Mouse (Mus musculus) cerebral cortex, adult 2 months (tissue): ENCODE data around the gene Fas.

ENCODE experiments used
- WGBS: fragments of 180-500 bp; shearing (Covaris S2); methylation state at CpG from one replicate; pipeline ENCODE4 v1.1.7; 2018; 5-methylcytosine and 5-hydroxymethylcytosine counted together

The Fas gene

GRCm38 (mm10) chr19:34289948-34290789 lies at the start of gene Fas:
Gene Fas (plus strand): TSS chr19:34290666.
- WGBS: 5% methylated on average over 19 of the region's 19 CpGs

DNA sequence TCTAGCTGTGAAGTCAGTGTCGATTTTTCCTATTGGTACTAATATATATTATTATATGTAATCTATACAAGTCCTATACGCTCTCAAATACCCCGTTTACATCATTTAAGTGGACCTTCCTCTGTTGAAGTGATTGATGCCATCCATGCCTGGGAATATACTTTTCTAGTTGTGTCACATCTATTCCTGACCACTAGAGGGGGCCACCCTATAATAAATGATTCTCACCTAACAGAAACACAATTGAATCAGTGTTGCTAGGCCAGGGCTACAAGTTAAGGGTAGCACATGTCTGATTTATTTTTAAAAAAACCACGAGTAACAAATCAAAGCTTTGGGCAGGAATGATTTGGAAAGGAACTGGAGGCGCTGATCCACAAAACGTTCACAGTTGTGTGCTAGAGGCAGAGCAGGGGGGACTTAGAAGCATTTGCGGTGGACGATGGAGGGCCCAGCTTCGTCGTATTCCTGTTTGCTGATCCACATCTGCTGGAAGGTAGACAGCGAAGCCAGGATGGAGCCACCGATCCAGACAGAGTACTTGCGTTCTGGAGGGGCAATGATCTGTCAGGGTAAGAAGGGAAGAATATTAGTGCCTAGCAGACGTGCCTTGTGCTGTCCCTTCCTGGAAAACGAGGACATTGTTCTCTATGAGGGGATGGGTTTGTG lies 49.1 kb upstream of the Fas start:
- 74% methylated on average over 15 of the region's 15 CpGs for WGBS

- 14% methylated on average over 6 of the region's 6 CpGs for WGBS
These were observed 46.4 kb upstream of the Fas start for GRCm38 (mm10) chr19:34244056-34244455.

DNA sequence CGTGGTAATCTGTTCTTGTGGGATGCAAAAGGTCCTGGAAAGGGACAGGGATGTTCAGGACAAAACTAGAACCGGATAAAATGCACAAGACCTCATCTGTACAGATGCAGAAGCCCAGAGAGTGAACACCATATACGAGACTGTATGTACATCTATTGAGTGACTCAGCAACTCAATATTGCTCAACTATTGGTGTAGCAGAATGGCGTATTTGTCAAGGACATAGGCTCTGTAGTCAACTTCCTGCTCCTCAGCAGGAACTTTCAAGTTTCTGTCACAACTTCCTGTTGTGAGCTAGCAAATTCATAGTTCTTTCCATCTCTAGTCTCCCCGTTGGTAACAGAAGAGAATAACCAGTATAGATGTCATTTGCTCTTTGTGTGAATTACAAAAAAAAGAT lies 41.9 kb upstream of the Fas start:
- WGBS: 85% methylated on average over 5 of the region's 5 CpGs

DNA sequence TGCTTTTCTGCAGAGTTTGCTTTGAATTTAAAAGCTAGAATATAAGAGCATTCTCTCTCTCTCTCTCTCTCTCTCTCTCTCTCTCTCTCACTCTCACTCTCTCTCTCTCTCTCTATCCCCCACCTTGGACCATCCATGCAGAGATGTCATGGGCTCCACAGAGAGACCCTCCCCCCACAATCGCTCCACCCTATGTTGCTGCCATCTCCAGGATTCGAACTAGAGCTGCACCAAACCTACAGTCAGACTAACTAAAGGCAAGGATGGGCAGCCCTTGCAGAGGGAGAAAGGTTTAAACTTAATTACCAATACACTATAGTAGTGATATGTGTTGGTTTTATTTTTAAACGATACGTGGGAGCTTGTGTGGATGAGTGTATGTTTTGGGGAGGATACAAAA lies 39.8 kb upstream of the Fas start:
- WGBS: 89% methylated on average over 4 of the region's 4 CpGs

DNA sequence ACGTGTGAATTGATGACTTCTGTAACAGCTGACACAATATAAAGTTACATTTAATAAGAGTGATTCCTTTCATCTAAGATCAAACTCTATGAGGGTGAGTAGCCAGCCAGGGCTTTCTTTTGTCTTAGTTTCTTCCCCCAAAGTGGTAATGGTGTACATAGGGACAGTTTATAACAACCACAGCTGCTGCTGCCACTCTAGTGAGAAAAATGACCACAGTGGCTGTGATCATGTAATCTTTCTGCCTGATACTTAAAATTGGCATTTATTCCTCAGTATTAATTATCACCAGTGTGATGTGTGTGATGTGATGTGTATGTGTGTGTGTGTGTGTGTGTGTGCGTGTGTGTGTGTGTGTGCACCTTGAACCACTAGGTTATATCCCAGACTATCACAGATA lies 38.6 kb upstream of the Fas start:
- 82% methylated on average over 2 of the region's 2 CpGs for WGBS

DNA sequence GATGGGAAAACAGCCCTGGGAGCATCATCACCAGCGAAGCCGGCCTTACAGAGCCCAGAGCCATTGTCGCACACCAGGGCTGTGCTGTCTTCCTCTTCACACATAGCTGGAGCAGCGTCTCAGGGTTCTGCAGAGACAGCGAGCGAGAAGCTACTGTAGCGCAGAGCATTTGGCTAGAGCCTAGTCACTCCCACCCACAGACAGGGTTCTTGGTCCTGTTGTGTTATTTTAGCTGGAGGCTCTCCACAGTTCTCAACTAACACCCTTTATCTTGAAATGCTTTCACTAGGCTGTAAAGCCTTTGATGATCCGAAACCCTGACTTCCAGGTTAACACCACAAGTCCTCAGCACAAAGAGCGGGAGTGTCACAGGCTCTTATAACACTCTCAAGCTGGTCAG lies 38.0 kb upstream of the Fas start:
- WGBS: 64% methylated on average over 9 of the region's 9 CpGs

DNA sequence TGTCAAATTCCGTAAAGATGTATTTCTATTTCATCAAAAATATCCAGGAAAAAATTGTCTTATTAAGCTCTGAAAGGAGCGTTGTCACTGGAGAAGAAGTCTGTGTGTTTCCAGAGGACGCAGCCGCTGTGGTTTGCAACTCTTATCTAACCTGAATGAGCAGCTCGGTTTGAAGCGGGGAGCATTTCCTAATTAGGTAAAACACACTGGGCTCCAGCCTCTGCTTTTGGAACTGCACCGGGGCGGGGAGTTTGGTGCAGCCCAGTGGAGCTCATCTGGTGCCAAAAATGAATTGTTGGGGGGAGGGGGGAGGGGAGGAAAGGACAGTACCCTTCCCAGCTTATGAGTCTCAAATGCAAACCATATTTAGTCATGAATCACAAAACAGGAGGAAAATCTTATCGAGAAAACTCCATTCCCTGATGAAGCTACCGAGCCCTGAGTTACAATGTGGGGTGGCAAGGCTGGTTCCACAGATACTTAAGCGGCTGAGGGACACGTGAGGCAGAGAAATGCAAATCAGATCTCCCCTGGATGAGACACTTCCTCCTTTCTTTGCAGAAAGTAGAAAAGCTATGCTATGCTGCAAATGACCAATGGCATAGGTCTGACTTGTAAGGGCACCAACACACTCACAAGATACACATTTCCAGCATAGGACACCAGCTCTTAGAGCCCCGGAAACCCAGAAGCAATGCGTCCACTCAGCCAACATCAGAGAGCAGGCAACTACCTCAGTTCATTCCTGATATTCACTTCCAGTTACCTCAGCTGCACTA lies 36.2 kb upstream of the Fas start:
- WGBS: 26% methylated on average over 14 of the region's 14 CpGs

GRCm38 (mm10) chr19:34254880-34255681 lies 35.4 kb upstream of the Fas start, which contains the start of gene Acta2:
Gene Acta2 (minus strand): TSS chr19:34255590.
- 54% methylated on average over 16 of the region's 16 CpGs for WGBS

DNA sequence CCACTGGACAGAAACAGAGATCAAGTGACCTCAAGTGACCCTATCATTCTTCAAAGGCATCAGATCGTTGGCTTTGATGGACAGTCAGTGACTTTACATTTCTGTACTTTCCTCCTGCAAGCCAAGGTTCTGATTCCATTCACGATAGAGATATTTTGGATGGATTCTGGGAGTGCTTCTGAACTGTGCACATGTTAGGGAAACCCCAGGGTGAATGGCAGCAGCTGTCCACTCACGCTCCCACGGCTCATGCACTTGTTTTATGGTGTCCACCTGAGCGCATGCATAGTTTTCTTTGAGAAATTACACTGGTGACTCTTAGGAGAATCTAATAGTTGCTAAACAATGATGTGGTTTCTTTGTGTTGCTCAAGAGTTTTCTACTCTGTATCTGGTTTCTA lies 34.3 kb upstream of the Fas start:
- 92% methylated on average over 5 of the region's 5 CpGs for WGBS

- WGBS: 92% methylated on average over 2 of the region's 2 CpGs
These were observed 33.5 kb upstream of the Fas start for GRCm38 (mm10) chr19:34256936-34257335.

- WGBS: 80% methylated on average over 2 of the region's 2 CpGs
These were observed 28.0 kb upstream of the Fas start for GRCm38 (mm10) chr19:34262273-34262974.

GRCm38 (mm10) chr19:34265604-34266193 lies 24.8 kb upstream of the Fas start:
- 64% methylated on average over 5 of the region's 5 CpGs for WGBS

- 24% methylated on average over 1 of the region's 1 CpGs for WGBS
These were observed 21.5 kb upstream of the Fas start for GRCm38 (mm10) chr19:34268991-34269390.

DNA sequence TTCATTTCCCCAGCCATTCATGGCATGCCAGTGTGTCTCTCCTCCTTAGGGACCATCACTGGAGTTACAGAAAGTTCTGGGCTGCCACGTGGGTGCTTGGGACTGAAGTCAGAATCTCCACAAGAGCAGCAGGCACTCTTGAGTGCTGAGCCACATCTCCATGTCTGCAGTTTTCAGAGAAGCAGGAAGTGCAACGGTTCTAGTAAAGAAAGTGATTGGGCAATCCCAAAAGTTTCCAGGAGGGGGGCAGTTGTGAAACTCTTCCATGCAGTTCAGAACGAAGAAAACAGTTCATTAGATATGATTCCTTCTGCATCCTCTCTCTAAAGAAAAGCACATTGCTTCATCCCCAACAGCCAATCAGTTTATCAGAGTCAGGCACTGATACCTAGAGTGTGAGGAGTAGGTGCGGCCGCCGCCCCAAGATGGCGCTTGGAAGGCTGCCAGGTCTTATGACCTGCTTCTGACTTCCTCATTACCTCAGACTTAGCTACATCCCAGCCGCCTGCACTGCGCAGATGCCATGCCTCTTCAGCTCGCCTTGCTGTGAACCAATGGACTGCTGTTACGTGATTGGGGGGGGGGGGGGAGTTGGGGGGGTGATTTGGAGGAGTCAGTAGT lies 20.2 kb upstream of the Fas start:
- 86% methylated on average over 11 of the region's 11 CpGs for WGBS

DNA sequence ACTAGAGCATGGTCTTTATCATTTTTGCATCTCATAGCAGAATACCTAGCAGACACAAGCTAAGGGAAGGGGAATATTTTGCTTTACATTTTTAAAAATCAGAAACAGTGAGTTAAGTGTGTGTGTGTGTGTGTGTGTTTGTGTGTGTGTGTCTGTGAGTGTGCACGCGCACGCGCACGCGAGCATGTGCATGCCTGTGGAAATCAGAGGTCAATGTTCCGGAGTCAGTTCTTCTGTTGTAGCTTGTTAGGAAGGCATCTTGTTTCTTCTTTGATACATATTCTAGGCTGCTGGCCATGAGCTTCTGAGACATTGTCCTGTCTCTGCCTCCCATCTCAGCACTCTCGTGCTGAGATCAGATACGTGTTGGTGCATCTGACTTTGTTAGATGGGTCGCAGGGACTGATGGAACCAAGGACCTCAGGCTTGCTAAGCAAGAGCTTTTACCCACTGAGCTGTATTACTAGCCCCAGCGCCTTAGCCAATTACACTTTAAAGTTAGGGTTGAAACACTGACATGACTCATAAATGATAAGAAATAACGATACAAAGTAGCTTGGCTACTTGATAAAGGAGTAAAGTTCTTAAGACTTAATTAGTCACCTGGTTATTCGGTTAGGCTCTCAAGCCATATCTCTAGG lies 19.5 kb upstream of the Fas start:
- WGBS: 96% methylated on average over 13 of the region's 13 CpGs

DNA sequence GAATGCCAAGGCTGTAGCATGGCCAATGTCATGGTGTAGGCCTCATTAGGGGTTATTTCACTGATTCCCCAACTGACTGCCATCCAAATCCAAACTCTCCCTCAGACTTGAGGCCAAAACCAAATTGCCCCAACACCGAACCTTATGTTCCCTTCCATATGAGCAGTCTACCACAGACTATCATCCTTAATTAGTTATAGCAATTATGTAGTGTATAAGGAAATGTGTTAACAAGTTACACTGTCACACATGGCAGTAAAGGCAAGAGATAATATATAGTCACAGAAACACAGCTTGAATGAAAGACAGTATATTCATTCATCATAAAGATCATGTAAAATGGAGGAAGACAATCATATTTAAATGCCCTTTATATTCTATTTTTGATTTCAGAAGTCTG lies 17.4 kb upstream of the Fas start:
- 98% methylated on average over 1 of the region's 1 CpGs for WGBS

GRCm38 (mm10) chr19:34278078-34278477 lies 12.4 kb upstream of the Fas start:
- WGBS: 63% methylated on average over 3 of the region's 3 CpGs

GRCm38 (mm10) chr19:34283614-34284013 lies 6.9 kb upstream of the Fas start:
- WGBS: 64% methylated on average over 6 of the region's 6 CpGs

DNA sequence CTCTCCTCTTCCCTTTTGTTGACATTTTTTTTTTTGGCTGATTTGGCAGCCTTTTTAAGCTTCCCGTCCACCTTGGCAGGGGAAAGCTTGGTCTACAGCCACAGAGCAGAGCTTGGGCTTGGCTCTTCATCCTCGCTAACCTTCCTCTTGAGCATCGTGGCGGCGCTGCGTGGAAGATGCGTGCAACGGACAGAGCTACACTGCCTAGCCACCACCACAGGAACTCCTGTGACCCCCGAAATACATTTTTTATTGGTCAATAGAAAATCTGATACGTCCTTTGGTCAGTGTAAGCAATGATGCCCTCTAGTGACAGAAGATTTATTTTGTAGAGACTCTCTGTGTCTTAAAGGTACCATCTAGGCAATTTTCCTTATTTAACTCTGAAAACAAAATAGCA lies 6.1 kb upstream of the Fas start:
- WGBS: 39% methylated on average over 10 of the region's 10 CpGs
